Mouse (Mus musculus) monocyte, adult 2 months (primary cell): ENCODE measurements around the gene Dcaf10.

ENCODE experiments used
- DNase-seq, 2 experiments: peaks; one replicate each; pipeline ENCODE4 v3.0.0; 2022; ENCODE audit warnings: low spot score in 2 of 2, low read depth in 1 of 2

Dcaf10 gene

GRCm38 (mm10) chr4:45418229-45418950 lies 76.5 kb downstream of the Dcaf10 start:
- DNase-seq: no peak

GRCm38 (mm10) chr4:45419051-45419450 lies 77.2 kb downstream of the Dcaf10 start:
- no peak for DNase-seq

- DNase-seq: no peak
Measured at GRCm38 (mm10) chr4:45420733-45421132, 78.8 kb downstream of the Dcaf10 start.

GRCm38 (mm10) chr4:45421519-45422260 lies 79.8 kb downstream of the Dcaf10 start:
- no peak for DNase-seq

GRCm38 (mm10) chr4:45422640-45423039 lies 80.7 kb downstream of the Dcaf10 start:
- DNase-seq: no peak

- DNase-seq: no peak
Measured at GRCm38 (mm10) chr4:45423406-45423805, 81.5 kb downstream of the Dcaf10 start.

GRCm38 (mm10) chr4:45426724-45427457 lies 85.0 kb downstream of the Dcaf10 start:
- no peak for DNase-seq
